Mouse (Mus musculus) cerebellum, adult 2 months (tissue): ENCODE data around the gene Gsx2. TPM values are rescaled to one million over a fixed set of nuclear protein-coding genes. Genes with fewer than 3 reads are reported as not detected.
A peak's percentile ranks its signal among the peaks of the same experiment; 100 is the strongest.

Source experiments
- DNase-seq, 2 experiments: peaks; one replicate each; pipeline ENCODE4 v3.0.0; 2021
- H3K27ac ChIP-seq: fragments of 200-500 bp; 2 replicates; pipeline ENCODE4 v1.5.1; 2012; ENCODE audit warnings: low read length, control low read depth, inconsistent platforms; ENCODE audit not compliant: insufficient read depth
- H3K27me3 ChIP-seq: fragments of 200-500 bp; 2 replicates; pipeline ENCODE4 v1.6.1; 2012; ENCODE audit warnings: inconsistent platforms, mild to moderate bottlenecking, low read length, moderate library complexity; ENCODE audit not compliant: control insufficient read depth, insufficient read depth
- H3K4me1 ChIP-seq: fragments of 200-500 bp; 2 replicates; pipeline ENCODE4 v1.6.1; 2011; ENCODE audit warnings: low read length; ENCODE audit not compliant: control insufficient read depth, insufficient read depth
- H3K4me3 ChIP-seq: fragments of 200-500 bp; replicated peaks from 2 replicates; pipeline ENCODE3; 2011; ENCODE audit warnings: mild to moderate bottlenecking, low read depth, low read length, control low read depth; ENCODE audit not compliant: insufficient read depth
- CTCF ChIP-seq: fragments of 200-500 bp; IDR thresholded peaks from 2 replicates; pipeline ENCODE4 v1.5.1; 2011; ENCODE audit warnings: low read depth, mild to moderate bottlenecking, control low read depth, low read length, moderate library complexity, borderline replicate concordance; ENCODE audit not compliant: insufficient read depth
- POLR2A ChIP-seq: fragments of 200-500 bp; IDR thresholded peaks from 2 replicates; pipeline ENCODE4 v1.6.1; 2011; ENCODE audit warnings: low read length, control low read depth, borderline replicate concordance; ENCODE audit not compliant: insufficient read depth
- WGBS: fragments of 180-500 bp; shearing (Covaris S2); methylation state at CpG from one replicate; pipeline ENCODE4 v1.1.7; 2018; 5-methylcytosine and 5-hydroxymethylcytosine counted together
- polyA plus RNA-seq: library from polyadenylated mRNA; depleted of rRNA; stranded (reverse); fragments of >200 nt; gene quantifications from 2 replicates; pipeline ENCODE4 v1.2.3, GENCODE M21; 2012

The Gsx2 gene
- polyA plus RNA-seq, 1 experiment: not detected

- TF ChIP-seq POLR2A (no peak), CTCF (no peak)
- no peaks in the 10 kb centered on the region for H3K27me3 ChIP-seq
- H3K4me1 ChIP-seq: peaks cover 7% of the 10 kb centered on the region
- WGBS: 11% methylated on average over 15 of the region's 15 CpGs
- peak; percentile 35 to 62 for DNase-seq
- no peak overlapping the region for H3K27ac ChIP-seq
- peak overlapping the region; percentile 43 for H3K4me3 ChIP-seq
These were observed 28.6 kb upstream of the Gsx2 start for GRCm38 (mm10) chr5:75046681-75047321.

GRCm38 (mm10) chr5:75051109-75051508, 24.3 kb upstream of the Gsx2 start:
- no peak for TF ChIP-seq CTCF
- no peak for TF ChIP-seq POLR2A
- no peak overlapping the region for H3K27ac ChIP-seq
- 78% methylated on average over 4 of the region's 4 CpGs for WGBS

GRCm38 (mm10) chr5:75063177-75063576, 12.2 kb upstream of the Gsx2 start:
- peaks cover 3% of the 10 kb centered on the region; the same call in 1 of the 2 replicates for H3K4me1 ChIP-seq
- TF ChIP-seq CTCF: no peak
- no peak for TF ChIP-seq POLR2A
- 29% methylated on average over 4 of the region's 4 CpGs for WGBS
- no peak for DNase-seq
- H3K27ac ChIP-seq: no peak overlapping the region
- H3K4me3 ChIP-seq: no peak overlapping the region
- H3K27me3 ChIP-seq: no peaks in the 10 kb centered on the region

More at GRCm38 (mm10) chr5:75051109-75051508, 24.3 kb upstream of the Gsx2 start:
- no peaks in the 10 kb centered on the region; the same call in 1 of the 2 replicates for H3K27me3 ChIP-seq
- no peak for DNase-seq
- H3K4me3 ChIP-seq: no peak overlapping the region
- H3K4me1 ChIP-seq: peaks cover 3% of the 10 kb centered on the region

GRCm38 (mm10) chr5:75066715-75067114, 8.7 kb upstream of the Gsx2 start:
- DNase-seq: no peak
- Histone ChIP-seq H3K27me3 (peaks cover 2% of the 10 kb centered on the region; the same call in 1 of the 2 replicates), H3K4me3 (no peak overlapping the region), H3K27ac (no peak overlapping the region), H3K4me1 (peaks cover 3% of the 10 kb centered on the region; the same call in 1 of the 2 replicates)
- TF ChIP-seq CTCF: no peak
- no peak for TF ChIP-seq POLR2A
- 6% methylated on average over 10 of the region's 10 CpGs for WGBS

GRCm38 (mm10) chr5:75067125-75067756, 8.2 kb upstream of the Gsx2 start:
- TF ChIP-seq CTCF: no peak
- no peak for TF ChIP-seq POLR2A
- Histone ChIP-seq H3K27me3 (peaks cover 5% of the 10 kb centered on the region; the same call in 1 of the 2 replicates), H3K27ac (no peak overlapping the region), H3K4me1 (peaks cover 3% of the 10 kb centered on the region; the same call in 1 of the 2 replicates), H3K4me3 (peak overlapping the region; percentile 41)
- DNase-seq: no peak
- WGBS: 1% methylated on average over 30 of the region's 30 CpGs

GRCm38 (mm10) chr5:75070132-75070531, 5.3 kb upstream of the Gsx2 start:
- 6% methylated on average over 13 of the region's 13 CpGs for WGBS
- no peak overlapping the region for H3K27ac ChIP-seq
- H3K27me3 ChIP-seq: peaks cover 5% of the 10 kb centered on the region; the same call in 1 of the 2 replicates
- H3K4me3 ChIP-seq: no peak overlapping the region
- TF ChIP-seq POLR2A: no peak
- no peak for TF ChIP-seq CTCF
- no peak for DNase-seq
- peaks cover 3% of the 10 kb centered on the region; the same call in 1 of the 2 replicates for H3K4me1 ChIP-seq

- peaks cover 3% of the 10 kb centered on the region; the same call in 1 of the 2 replicates for H3K4me1 ChIP-seq
These were observed 4.6 kb upstream of the Gsx2 start for GRCm38 (mm10) chr5:75070656-75071375.

GRCm38 (mm10) chr5:75071951-75072350, 3.5 kb upstream of the Gsx2 start:
- no peak overlapping the region for H3K4me3 ChIP-seq
- peaks cover 3% of the 10 kb centered on the region; the same call in 1 of the 2 replicates for H3K4me1 ChIP-seq
- 4% methylated on average over 10 of the region's 10 CpGs for WGBS
- H3K27ac ChIP-seq: no peak overlapping the region
- no peak for TF ChIP-seq POLR2A
- no peak for TF ChIP-seq CTCF
- no peak for DNase-seq
- peaks cover 7% of the 10 kb centered on the region; the same call in 1 of the 2 replicates for H3K27me3 ChIP-seq

More at GRCm38 (mm10) chr5:75070656-75071375, 4.6 kb upstream of the Gsx2 start:
- Histone ChIP-seq H3K27me3 (peaks cover 6% of the 10 kb centered on the region; the same call in 1 of the 2 replicates), H3K27ac (no peak overlapping the region), H3K4me3 (no peak overlapping the region)
- no peak for DNase-seq
- 6% methylated on average over 23 of the region's 23 CpGs for WGBS
- TF ChIP-seq CTCF: no peak
- TF ChIP-seq POLR2A: no peak
